Mouse (Mus musculus) intestine, embryonic 15.5 days (tissue): Measurements from ENCODE around the gene Tef. TPM values are rescaled to one million over a fixed set of nuclear protein-coding genes. Genes with fewer than 3 reads are reported as not detected.

ENCODE experiments used
- ATAC-seq: fragments of 200-750 bp; cut with Nextera tagmentation; 2 replicates; pipeline ENCODE4 v1.8.0; 2017; ENCODE audit warnings: moderate TSS enrichment, moderate library complexity
- H3K27ac ChIP-seq: fragments of 300-500 bp; sonication (generic); 2 replicates; pipeline ENCODE4 v1.5.1; 2015; ENCODE audit warnings: mild to moderate bottlenecking, inconsistent platforms
- H3K27me3 ChIP-seq: fragments of 300-500 bp; sonication (generic); replicated peaks from 2 replicates; pipeline ENCODE4 v1.6.1; 2015; ENCODE audit warnings: inconsistent platforms
- H3K36me3 ChIP-seq: fragments of 300-500 bp; sonication (generic); 2 replicates; pipeline ENCODE4 v1.6.1; 2015; ENCODE audit warnings: inconsistent platforms
- H3K4me1 ChIP-seq: fragments of 300-500 bp; sonication (generic); replicated peaks from 2 replicates; pipeline ENCODE4 v1.6.1; 2015; ENCODE audit warnings: inconsistent platforms
- H3K4me2 ChIP-seq: fragments of 300-500 bp; sonication (generic); replicated peaks from 2 replicates; pipeline ENCODE4 v1.6.1; 2015; ENCODE audit warnings: mild to moderate bottlenecking, inconsistent platforms
- H3K4me3 ChIP-seq: fragments of 300-500 bp; sonication (generic); replicated peaks from 2 replicates; pipeline ENCODE4 v1.5.1; 2015; ENCODE audit warnings: inconsistent platforms
- H3K9ac ChIP-seq: fragments of 300-500 bp; sonication (generic); 2 replicates; pipeline ENCODE4 v1.6.1; 2015; ENCODE audit warnings: inconsistent platforms
- H3K9me3 ChIP-seq: fragments of 300-500 bp; sonication (generic); 2 replicates; pipeline ENCODE4 v1.6.1; 2016; ENCODE audit warnings: inconsistent platforms
- WGBS: fragments of 180-500 bp; shearing (Covaris S2); methylation state at CpG from one replicate; pipeline ENCODE4 v1.1.7; 2015; 5-methylcytosine and 5-hydroxymethylcytosine counted together
- polyA plus RNA-seq: library from polyadenylated mRNA; unstranded; fragments of >200 nt; fragmentation: Nextera tagmentation; extraction: Ambion mirVana; gene quantifications from 2 replicates; pipeline ENCODE4 v1.2.1, GENCODE M21; 2015

The Tef gene
- polyA plus RNA-seq, 1 experiment from 2014 or later, result 17.7 TPM

GRCm38 (mm10) chr15:81812696-81813631, 10.7 kb downstream of the Tef start:
- no peak for ATAC-seq
- Histone ChIP-seq H3K4me2 (peak overlapping the region; percentile 84; the same call in 1 of the 2 replicates), H3K36me3 (peaks cover 14% of the 10 kb centered on the region), H3K27ac (peak overlapping the region; percentile 25; the same call in 1 of the 2 replicates), H3K4me3 (no peak overlapping the region), H3K9me3 (no peaks in the 10 kb centered on the region), H3K9ac (0 out of 2 replicates have a peak overlapping the region, but pooled peaks have one; percentile 79), H3K4me1 (peaks cover 20% of the 10 kb centered on the region), H3K27me3 (no peaks in the 10 kb centered on the region)
- WGBS, result 61% methylated on average over 7 of the region's 7 CpGs

- H3K9ac ChIP-seq, result no peak overlapping the region
- H3K27me3 ChIP-seq, result no peaks in the 10 kb centered on the region
- H3K36me3 ChIP-seq, result peaks cover 14% of the 10 kb centered on the region
- H3K4me2 ChIP-seq, result no peak overlapping the region
- WGBS, result 78% methylated on average over 5 of the region's 5 CpGs
- no peak for ATAC-seq
- H3K9me3 ChIP-seq, result no peaks in the 10 kb centered on the region
- H3K4me3 ChIP-seq, result no peak overlapping the region
- no peak overlapping the region for H3K27ac ChIP-seq
- H3K4me1 ChIP-seq, result peaks cover 16% of the 10 kb centered on the region
Observed at GRCm38 (mm10) chr15:81813986-81814705, 11.9 kb downstream of the Tef start.

GRCm38 (mm10) chr15:81814716-81815370, 12.6 kb downstream of the Tef start:
- H3K36me3 ChIP-seq, result peaks cover 14% of the 10 kb centered on the region
- 88% methylated on average over 12 of the region's 12 CpGs for WGBS
- no peak for ATAC-seq
- H3K4me3 ChIP-seq, result no peak overlapping the region
- H3K27ac ChIP-seq, result no peak overlapping the region
- no peaks in the 10 kb centered on the region for H3K9me3 ChIP-seq
- no peak overlapping the region for H3K4me2 ChIP-seq
- H3K4me1 ChIP-seq, result peaks cover 11% of the 10 kb centered on the region; the same call in 1 of the 2 replicates
- H3K9ac ChIP-seq, result no peak overlapping the region
- no peaks in the 10 kb centered on the region for H3K27me3 ChIP-seq

GRCm38 (mm10) chr15:81818404-81818803, 16.2 kb downstream of the Tef start:
- Histone ChIP-seq H3K36me3 (peaks cover 20% of the 10 kb centered on the region), H3K4me1 (no peaks in the 10 kb centered on the region), H3K9ac (no peak overlapping the region), H3K9me3 (no peaks in the 10 kb centered on the region), H3K4me3 (no peak overlapping the region), H3K4me2 (no peak overlapping the region), H3K27me3 (no peaks in the 10 kb centered on the region), H3K27ac (no peak overlapping the region)
- 86% methylated on average over 3 of the region's 3 CpGs for WGBS
- no peak for ATAC-seq

- no peak overlapping the region for H3K9ac ChIP-seq
- H3K4me1 ChIP-seq, result no peaks in the 10 kb centered on the region
- no peaks in the 10 kb centered on the region for H3K27me3 ChIP-seq
- peaks cover 21% of the 10 kb centered on the region for H3K36me3 ChIP-seq
- no peak overlapping the region for H3K4me3 ChIP-seq
- no peak for ATAC-seq
- H3K9me3 ChIP-seq, result no peaks in the 10 kb centered on the region
- no peak overlapping the region for H3K4me2 ChIP-seq
- no peak overlapping the region for H3K27ac ChIP-seq
- 70% methylated on average over 3 of the region's 3 CpGs for WGBS
Observed at GRCm38 (mm10) chr15:81822631-81823030, 20.4 kb downstream of the Tef start.

- no peaks in the 10 kb centered on the region for H3K9me3 ChIP-seq
- H3K4me1 ChIP-seq, result no peaks in the 10 kb centered on the region
- H3K27me3 ChIP-seq, result no peaks in the 10 kb centered on the region
- ATAC-seq, result no peak
- H3K27ac ChIP-seq, result no peak overlapping the region
- H3K36me3 ChIP-seq, result peaks cover 20% of the 10 kb centered on the region
- no peak overlapping the region for H3K4me2 ChIP-seq
- 74% methylated on average over 3 of the region's 3 CpGs for WGBS
- H3K4me3 ChIP-seq, result no peak overlapping the region
- no peak overlapping the region for H3K9ac ChIP-seq
Observed at GRCm38 (mm10) chr15:81824832-81825231, 22.6 kb downstream of the Tef start.

GRCm38 (mm10) chr15:81828426-81829207, 26.4 kb downstream of the Tef start:
- Histone ChIP-seq H3K4me3 (no peak overlapping the region), H3K9me3 (no peaks in the 10 kb centered on the region), H3K27me3 (no peaks in the 10 kb centered on the region), H3K27ac (no peak overlapping the region), H3K9ac (no peak overlapping the region), H3K4me2 (no peak overlapping the region), H3K4me1 (peaks cover 6% of the 10 kb centered on the region; the same call in 1 of the 2 replicates), H3K36me3 (peaks cover 11% of the 10 kb centered on the region; the same call in 1 of the 2 replicates)
- ATAC-seq, result no peak
- WGBS, result 89% methylated on average over 7 of the region's 7 CpGs

GRCm38 (mm10) chr15:81829208-81829580, 27.0 kb downstream of the Tef start:
- ATAC-seq, result no peak
- 79% methylated on average over 2 of the region's 2 CpGs for WGBS
- H3K9ac ChIP-seq, result no peak overlapping the region
- no peaks in the 10 kb centered on the region for H3K27me3 ChIP-seq
- H3K4me2 ChIP-seq, result no peak overlapping the region
- H3K36me3 ChIP-seq, result peaks cover 5% of the 10 kb centered on the region; the same call in 1 of the 2 replicates
- no peak overlapping the region for H3K27ac ChIP-seq
- no peak overlapping the region for H3K4me3 ChIP-seq
- H3K9me3 ChIP-seq, result no peaks in the 10 kb centered on the region
- H3K4me1 ChIP-seq, result peaks cover 6% of the 10 kb centered on the region; the same call in 1 of the 2 replicates

- Histone ChIP-seq H3K4me1 (peaks cover 7% of the 10 kb centered on the region), H3K36me3 (peaks cover 4% of the 10 kb centered on the region; the same call in 1 of the 2 replicates), H3K9ac (no peak overlapping the region), H3K9me3 (no peaks in the 10 kb centered on the region), H3K27ac (no peak overlapping the region), H3K4me3 (no peak overlapping the region), H3K4me2 (0 out of 2 replicates have a peak overlapping the region, but pooled peaks have one; percentile 52), H3K27me3 (no peaks in the 10 kb centered on the region)
- 87% methylated on average over 4 of the region's 4 CpGs for WGBS
- ATAC-seq, result no peak
Observed at GRCm38 (mm10) chr15:81830530-81830929, 28.3 kb downstream of the Tef start.

- Histone ChIP-seq H3K9me3 (no peaks in the 10 kb centered on the region), H3K4me2 (peak overlapping the region; percentile 52), H3K27me3 (no peaks in the 10 kb centered on the region), H3K9ac (no peak overlapping the region), H3K4me1 (peaks cover 15% of the 10 kb centered on the region), H3K36me3 (no peaks in the 10 kb centered on the region), H3K27ac (peak overlapping the region; percentile 24; the same call in 1 of the 2 replicates), H3K4me3 (0 out of 2 replicates have a peak overlapping the region, but pooled peaks have one; percentile 5)
- 13% methylated on average over 24 of the region's 24 CpGs for whole genome bisulfite sequencing
- ATAC-seq, result peak; percentile 89
Observed at GRCm38 (mm10) chr15:81831136-81831825, 29.1 kb downstream of the Tef start.

- no peak for ATAC-seq
- Histone ChIP-seq H3K27me3 (no peaks in the 10 kb centered on the region), H3K36me3 (no peaks in the 10 kb centered on the region), H3K4me1 (peaks cover 20% of the 10 kb centered on the region), H3K27ac (no peak overlapping the region), H3K4me2 (no peak overlapping the region), H3K9me3 (no peaks in the 10 kb centered on the region), H3K4me3 (no peak overlapping the region), H3K9ac (no peak overlapping the region)
- whole genome bisulfite sequencing, result 62% methylated on average over 3 of the region's 3 CpGs
Observed at GRCm38 (mm10) chr15:81832219-81832618, 30.0 kb downstream of the Tef start.
